Mouse (Mus musculus) mouse embryonic stem cell (cell line): Measurements from ENCODE around the gene Vav1.

ENCODE experiments used
- in situ Hi-C, 2 experiments: fragments of 300-500 bp; cut with MboI; formaldehyde crosslinking; loops; 1 replicate in 1 of 2; 3 replicates in 1 of 2; pipeline ENCODE4 v1.14.3; 2019 to 2020; ENCODE audit warnings: low sequenced_read_pairs in 2 of 2, low pct_unique_long_range_greater_than_20kb in 1 of 2, mixed read lengths in 1 of 2; ENCODE audit not compliant: unreplicated experiment in 1 of 2

Gene Vav1

GRCm38 (mm10) chr17:57250461-57251160 is 28.3 kb upstream of the Vav1 start:
- in situ Hi-C loops: no loop called here

- in situ Hi-C loops: no loop called here
These were observed 27.5 kb upstream of the Vav1 start for GRCm38 (mm10) chr17:57251431-57251830.

GRCm38 (mm10) chr17:57253306-57253705 is 25.6 kb upstream of the Vav1 start:
- in situ Hi-C loops: no loop called here

GRCm38 (mm10) chr17:57255354-57255753 is 23.5 kb upstream of the Vav1 start:
- in situ Hi-C loops: no loop called here

- in situ Hi-C loops: no loop called here
These were observed 21.9 kb upstream of the Vav1 start for GRCm38 (mm10) chr17:57256921-57257485.

- in situ Hi-C loops: no loop called here
These were observed 20.7 kb upstream of the Vav1 start for GRCm38 (mm10) chr17:57258191-57258590.

GRCm38 (mm10) chr17:57259742-57260141 is 19.2 kb upstream of the Vav1 start:
- in situ Hi-C loops: no loop called here

- in situ Hi-C loops: no loop called here
These were observed 18.5 kb upstream of the Vav1 start for GRCm38 (mm10) chr17:57260351-57260750.

- in situ Hi-C loops: no loop called here
These were observed 17.6 kb upstream of the Vav1 start for GRCm38 (mm10) chr17:57261286-57261685.

GRCm38 (mm10) chr17:57261796-57262195 is 17.1 kb upstream of the Vav1 start:
- in situ Hi-C loops: no loop called here

GRCm38 (mm10) chr17:57262901-57263550 is 15.9 kb upstream of the Vav1 start:
- in situ Hi-C loops: no loop called here

GRCm38 (mm10) chr17:57264164-57264563 is 14.7 kb upstream of the Vav1 start:
- in situ Hi-C loops: no loop called here

GRCm38 (mm10) chr17:57264972-57265945 is 13.6 kb upstream of the Vav1 start:
- in situ Hi-C loops: no loop called here

GRCm38 (mm10) chr17:57267556-57268126 is 11.3 kb upstream of the Vav1 start:
- in situ Hi-C loops: no loop called here

- in situ Hi-C loops: no loop called here
These were observed 7.6 kb upstream of the Vav1 start for GRCm38 (mm10) chr17:57271301-57271700.

- in situ Hi-C loops: no loop called here
These were observed 5.1 kb upstream of the Vav1 start for GRCm38 (mm10) chr17:57273846-57274245.

GRCm38 (mm10) chr17:57274686-57275085 is 4.2 kb upstream of the Vav1 start:
- in situ Hi-C loops: no loop called here

GRCm38 (mm10) chr17:57275111-57275996 is 3.5 kb upstream of the Vav1 start:
- in situ Hi-C loops: no loop called here
